Mouse (Mus musculus) forebrain, embryonic 10.5 days (tissue): ENCODE data around the gene Ubxn7. TPM values are rescaled to one million over a fixed set of nuclear protein-coding genes. Genes with fewer than 3 reads are reported as not detected.
"Not testable (repeated sequence)": the region's sequence is repeated elsewhere in the genome, so short reads cannot be mapped to it uniquely, and the experiment has no call there.

ENCODE experiments used
- DNase-seq: peaks from one replicate; pipeline ENCODE4 v3.0.0-alpha.2; 2017; ENCODE audit warnings: low spot score; ENCODE audit errors: extremely low spot score
- H3K27ac ChIP-seq: fragments of 300-500 bp; sonication (generic); 2 replicates; pipeline ENCODE4 v1.5.1; 2016; ENCODE audit warnings: mild to moderate bottlenecking
- H3K27me3 ChIP-seq: fragments of 300-500 bp; sonication (generic); 2 replicates; pipeline ENCODE4 v1.6.1; 2016; ENCODE audit warnings: mild to moderate bottlenecking; ENCODE audit not compliant: poor library complexity, severe bottlenecking
- H3K36me3 ChIP-seq: fragments of 300-500 bp; sonication (generic); replicated peaks from 2 replicates; pipeline ENCODE4 v1.6.1; 2016; ENCODE audit warnings: mild to moderate bottlenecking, moderate library complexity
- H3K4me1 ChIP-seq: fragments of 300-500 bp; sonication (generic); 2 replicates; pipeline ENCODE4 v1.6.1; 2016
- H3K4me3 ChIP-seq: fragments of 300-500 bp; sonication (generic); 2 replicates; pipeline ENCODE4 v1.5.1; 2016; ENCODE audit warnings: mild to moderate bottlenecking, moderate library complexity
- H3K9me3 ChIP-seq: fragments of 300-500 bp; sonication (generic); 2 replicates; pipeline ENCODE4 v1.6.1; 2016; ENCODE audit warnings: mild to moderate bottlenecking, moderate library complexity
- WGBS: fragments of 180-500 bp; shearing (Covaris S2); methylation state at CpG from one replicate; pipeline ENCODE4 v1.1.7; 2016; 5-methylcytosine and 5-hydroxymethylcytosine counted together
- polyA plus RNA-seq: library from polyadenylated mRNA; unstranded; fragments of >200 nt; fragmentation: Nextera tagmentation; extraction: Ambion mirVana; gene quantifications from 2 replicates; pipeline ENCODE4 v1.2.1, GENCODE M21; 2016

Gene Ubxn7
- polyA plus RNA-seq: 25.0 and 25.3 TPM in 2 replicates

GRCm38 (mm10) chr16:32332040-32332555, at the start of gene Ubxn7:
Ubxn7 (plus strand) TSS chr16:32332257.
- Histone ChIP-seq H3K27me3 (no peaks in the 10 kb centered on the region), H3K4me3 (peak within 1 kb of the TSS; percentile 78), H3K4me1 (peaks cover 21% of the 10 kb centered on the region), H3K27ac (peak within 1 kb of the TSS; percentile 98), H3K36me3 (peaks cover 7% of the 10 kb centered on the region), H3K9me3 (no peaks in the 10 kb centered on the region)
- peak; percentile 98 for DNase-seq
- WGBS: under 1% methylated on average over 52 of the region's 52 CpGs

GRCm38 (mm10) chr16:32282608-32283007, 49.4 kb upstream of the Ubxn7 start:
- DNase-seq: no peak
- peaks cover 20% of the 10 kb centered on the region for H3K4me1 ChIP-seq
- no peaks in the 10 kb centered on the region for H3K27me3 ChIP-seq
- peaks cover 88% of the 10 kb centered on the region for H3K36me3 ChIP-seq
- H3K4me3 ChIP-seq: no peak overlapping the region
- H3K27ac ChIP-seq: no peak overlapping the region
- H3K9me3 ChIP-seq: peaks cover 11% of the 10 kb centered on the region

- WGBS: 94% methylated on average over 4 of the region's 4 CpGs
- DNase-seq: no peak
- Histone ChIP-seq H3K4me3 (no peak overlapping the region), H3K27ac (no peak overlapping the region), H3K9me3 (peaks cover 10% of the 10 kb centered on the region; the same call in 1 of the 2 replicates), H3K36me3 (peaks cover 68% of the 10 kb centered on the region), H3K4me1 (no peaks in the 10 kb centered on the region), H3K27me3 (no peaks in the 10 kb centered on the region)
Observed at GRCm38 (mm10) chr16:32291821-32292220, 40.2 kb upstream of the Ubxn7 start.

- not testable (repeated sequence) for H3K27ac ChIP-seq, H3K27me3 ChIP-seq, H3K4me3 ChIP-seq, H3K4me1 ChIP-seq, DNase-seq
- Histone ChIP-seq H3K9me3 (peaks cover 10% of the 10 kb centered on the region; the same call in 1 of the 2 replicates), H3K36me3 (peaks cover 76% of the 10 kb centered on the region)
- 96% methylated on average over 4 of the region's 4 CpGs for WGBS
Observed at GRCm38 (mm10) chr16:32299617-32300016, 32.4 kb upstream of the Ubxn7 start.

GRCm38 (mm10) chr16:32303046-32303445, 29.0 kb upstream of the Ubxn7 start:
- no peak overlapping the region for H3K27ac ChIP-seq
- H3K9me3 ChIP-seq: no peaks in the 10 kb centered on the region
- no peaks in the 10 kb centered on the region for H3K4me1 ChIP-seq
- no peak for DNase-seq
- no peaks in the 10 kb centered on the region for H3K27me3 ChIP-seq
- peaks cover 50% of the 10 kb centered on the region for H3K36me3 ChIP-seq
- no peak overlapping the region for H3K4me3 ChIP-seq
- WGBS: 50% methylated on average over 1 of the region's 1 CpGs

- H3K9me3 ChIP-seq: no peaks in the 10 kb centered on the region
- 95% methylated on average over 7 of the region's 7 CpGs for WGBS
- no peaks in the 10 kb centered on the region for H3K27me3 ChIP-seq
- no peak overlapping the region for H3K4me3 ChIP-seq
- H3K4me1 ChIP-seq: no peaks in the 10 kb centered on the region
- DNase-seq: no peak
- peaks cover 42% of the 10 kb centered on the region for H3K36me3 ChIP-seq
- no peak overlapping the region for H3K27ac ChIP-seq
Observed at GRCm38 (mm10) chr16:32303886-32304285, 28.2 kb upstream of the Ubxn7 start.

- peaks cover 21% of the 10 kb centered on the region for H3K4me1 ChIP-seq
- H3K27ac ChIP-seq: no peak overlapping the region
- DNase-seq: no peak
- H3K36me3 ChIP-seq: no peaks in the 10 kb centered on the region
- no peak overlapping the region for H3K4me3 ChIP-seq
- H3K27me3 ChIP-seq: no peaks in the 10 kb centered on the region
- WGBS: 84% methylated on average over 4 of the region's 4 CpGs
- no peaks in the 10 kb centered on the region for H3K9me3 ChIP-seq
Observed at GRCm38 (mm10) chr16:32311970-32312369, 20.1 kb upstream of the Ubxn7 start.

- H3K4me3 ChIP-seq: no peak overlapping the region
- H3K27me3 ChIP-seq: no peaks in the 10 kb centered on the region
- no peak for DNase-seq
- H3K36me3 ChIP-seq: no peaks in the 10 kb centered on the region
- H3K9me3 ChIP-seq: no peaks in the 10 kb centered on the region
- WGBS: 50% methylated on average over 5 of the region's 5 CpGs
- H3K4me1 ChIP-seq: peaks cover 21% of the 10 kb centered on the region
- no peak overlapping the region for H3K27ac ChIP-seq
Observed at GRCm38 (mm10) chr16:32312386-32312785, 19.7 kb upstream of the Ubxn7 start.

- Histone ChIP-seq H3K4me3 (no peak overlapping the region), H3K9me3 (no peaks in the 10 kb centered on the region), H3K4me1 (peaks cover 21% of the 10 kb centered on the region), H3K27ac (no peak overlapping the region), H3K36me3 (no peaks in the 10 kb centered on the region), H3K27me3 (no peaks in the 10 kb centered on the region)
- WGBS: 56% methylated on average over 4 of the region's 4 CpGs
- no peak for DNase-seq
Observed at GRCm38 (mm10) chr16:32312859-32313258, 19.2 kb upstream of the Ubxn7 start.

GRCm38 (mm10) chr16:32316601-32317000, 15.5 kb upstream of the Ubxn7 start:
- no peaks in the 10 kb centered on the region for H3K36me3 ChIP-seq
- no peaks in the 10 kb centered on the region for H3K9me3 ChIP-seq
- H3K4me3 ChIP-seq: no peak overlapping the region
- no peaks in the 10 kb centered on the region for H3K27me3 ChIP-seq
- no peak overlapping the region for H3K27ac ChIP-seq
- no peak for DNase-seq
- WGBS: 73% methylated on average over 2 of the region's 2 CpGs
- H3K4me1 ChIP-seq: peaks cover 21% of the 10 kb centered on the region

- no peaks in the 10 kb centered on the region for H3K9me3 ChIP-seq
- 0 out of 2 replicates have a peak overlapping the region, but pooled peaks have one; percentile 15 for H3K27ac ChIP-seq
- no peak for DNase-seq
- H3K36me3 ChIP-seq: no peaks in the 10 kb centered on the region
- H3K4me1 ChIP-seq: peaks cover 5% of the 10 kb centered on the region
- 45% methylated on average over 7 of the region's 7 CpGs for WGBS
- no peaks in the 10 kb centered on the region for H3K27me3 ChIP-seq
- H3K4me3 ChIP-seq: no peak overlapping the region
Observed at GRCm38 (mm10) chr16:32323953-32324352, 8.1 kb upstream of the Ubxn7 start.

GRCm38 (mm10) chr16:32330876-32331670, 984 bp upstream of the Ubxn7 start:
- H3K27ac ChIP-seq: peak overlapping the region; percentile 98
- no peak for DNase-seq
- 63% methylated on average over 9 of the region's 9 CpGs for WGBS
- peaks cover 19% of the 10 kb centered on the region for H3K4me1 ChIP-seq
- no peaks in the 10 kb centered on the region for H3K27me3 ChIP-seq
- H3K36me3 ChIP-seq: peaks cover 7% of the 10 kb centered on the region
- peak overlapping the region; percentile 78 for H3K4me3 ChIP-seq
- no peaks in the 10 kb centered on the region for H3K9me3 ChIP-seq
